Mouse (Mus musculus) erythroblast, embryonic 14.5 days (primary cell): ENCODE results near the gene Mybph. TPM values are rescaled to one million over a fixed set of nuclear protein-coding genes. Genes with fewer than 3 reads are reported as not detected.

Experiments used
- H3K27me3 ChIP-seq: 2 replicates; pipeline ENCODE4 v1.6.1; 2012; ENCODE audit warnings: inconsistent platforms; ENCODE audit not compliant: control insufficient read depth
- H3K36me3 ChIP-seq: 2 replicates; pipeline ENCODE4 v1.6.1; 2012; ENCODE audit warnings: mild to moderate bottlenecking, inconsistent platforms; ENCODE audit not compliant: control insufficient read depth
- H3K4me1 ChIP-seq: 2 replicates; pipeline ENCODE4 v1.6.1; 2012; ENCODE audit warnings: inconsistent platforms; ENCODE audit not compliant: control insufficient read depth
- H3K4me3 ChIP-seq: replicated peaks from 2 replicates; pipeline ENCODE3; 2012; ENCODE audit warnings: moderate library complexity, mild to moderate bottlenecking, inconsistent platforms
- H3K9me3 ChIP-seq: 2 replicates; pipeline ENCODE4 v1.6.1; 2012; ENCODE audit warnings: low read length, inconsistent platforms, mixed read lengths; ENCODE audit not compliant: control insufficient read depth
- GATA1 ChIP-seq: IDR thresholded peaks from 2 replicates; pipeline ENCODE4 v1.6.1; 2012; ENCODE audit warnings: low read length, inconsistent platforms, mixed read lengths
- TAL1 ChIP-seq: IDR thresholded peaks from 3 replicates; pipeline ENCODE4 v1.6.1; 2012; ENCODE audit warnings: low read length, inconsistent platforms, mixed read lengths
- polyA plus RNA-seq: library from polyadenylated mRNA; stranded (reverse); fragments of >175 nt; gene quantifications from 2 replicates; pipeline ENCODE4 v1.2.3, GENCODE M21; 2012

The Mybph gene
- polyA plus RNA-seq, 1 experiment: not detected

GRCm38 (mm10) chr1:134215751-134216628 is 22.7 kb downstream of the Mybph start:
- H3K9me3 ChIP-seq: no peaks in the 10 kb centered on the region
- peaks cover 2% of the 10 kb centered on the region; the same call in 1 of the 2 replicates for H3K27me3 ChIP-seq
- H3K36me3 ChIP-seq: no peaks in the 10 kb centered on the region
- H3K4me1 ChIP-seq: no peaks in the 10 kb centered on the region
- TF ChIP-seq TAL1 (no peak), GATA1 (no peak)
- H3K4me3 ChIP-seq: no peak overlapping the region

- Histone ChIP-seq H3K36me3 (no peaks in the 10 kb centered on the region), H3K4me1 (no peaks in the 10 kb centered on the region), H3K27me3 (no peaks in the 10 kb centered on the region), H3K4me3 (no peak overlapping the region), H3K9me3 (no peaks in the 10 kb centered on the region)
- TF ChIP-seq GATA1 (no peak), TAL1 (no peak)
Measured at GRCm38 (mm10) chr1:134216629-134216971, 23.4 kb downstream of the Mybph start.

GRCm38 (mm10) chr1:134217028-134217481 is 23.8 kb downstream of the Mybph start:
- Histone ChIP-seq H3K27me3 (no peaks in the 10 kb centered on the region), H3K4me3 (no peak overlapping the region), H3K4me1 (no peaks in the 10 kb centered on the region), H3K36me3 (no peaks in the 10 kb centered on the region), H3K9me3 (no peaks in the 10 kb centered on the region)
- TF ChIP-seq TAL1: no peak

- H3K4me3 ChIP-seq: no peak overlapping the region
- no peaks in the 10 kb centered on the region for H3K36me3 ChIP-seq
- TF ChIP-seq GATA1 (no peak), TAL1 (no peak)
- no peaks in the 10 kb centered on the region for H3K4me1 ChIP-seq
- no peaks in the 10 kb centered on the region for H3K9me3 ChIP-seq
- H3K27me3 ChIP-seq: no peaks in the 10 kb centered on the region
Measured at GRCm38 (mm10) chr1:134217942-134218341, 24.7 kb downstream of the Mybph start.

- no peak for TF ChIP-seq GATA1
- no peak for TF ChIP-seq TAL1
- no peaks in the 10 kb centered on the region for H3K27me3 ChIP-seq
Measured at GRCm38 (mm10) chr1:134219608-134220007, 26.4 kb downstream of the Mybph start.

GRCm38 (mm10) chr1:134221172-134221571 is 27.9 kb downstream of the Mybph start:
- Histone ChIP-seq H3K27me3 (no peaks in the 10 kb centered on the region), H3K4me3 (no peak overlapping the region), H3K4me1 (no peaks in the 10 kb centered on the region), H3K9me3 (no peaks in the 10 kb centered on the region), H3K36me3 (no peaks in the 10 kb centered on the region)
- TF ChIP-seq GATA1 (no peak), TAL1 (no peak)

More at GRCm38 (mm10) chr1:134219608-134220007, 26.4 kb downstream of the Mybph start:
- Histone ChIP-seq H3K36me3 (no peaks in the 10 kb centered on the region), H3K4me3 (no peak overlapping the region), H3K9me3 (no peaks in the 10 kb centered on the region), H3K4me1 (no peaks in the 10 kb centered on the region)

- Histone ChIP-seq H3K27me3 (no peaks in the 10 kb centered on the region), H3K36me3 (no peaks in the 10 kb centered on the region), H3K4me1 (no peaks in the 10 kb centered on the region), H3K9me3 (no peaks in the 10 kb centered on the region), H3K4me3 (no peak overlapping the region)
- TF ChIP-seq TAL1: no peak
- no peak for TF ChIP-seq GATA1
Measured at GRCm38 (mm10) chr1:134222122-134223055, 29.1 kb downstream of the Mybph start.

GRCm38 (mm10) chr1:134224649-134225227 is 31.5 kb downstream of the Mybph start:
- H3K9me3 ChIP-seq: no peaks in the 10 kb centered on the region
- no peak overlapping the region for H3K4me3 ChIP-seq
- TF ChIP-seq GATA1: no peak
- TF ChIP-seq TAL1: no peak
- no peaks in the 10 kb centered on the region for H3K27me3 ChIP-seq
- no peaks in the 10 kb centered on the region for H3K36me3 ChIP-seq
- no peaks in the 10 kb centered on the region for H3K4me1 ChIP-seq
